Mouse (Mus musculus): ENCODE data around the gene Rcc2. TPM values are rescaled to one million over a fixed set of nuclear protein-coding genes. Genes with fewer than 3 reads are reported as not detected.

The Rcc2 gene
- polyA plus RNA-seq (2017; shearing (Covaris generic)) = 7.6 TPM

GRCm38 (mm10) chr4:140700269-140701018 is at the start of gene Rcc2:
Rcc2 (plus strand) TSS chr4:140700541.

DNA sequence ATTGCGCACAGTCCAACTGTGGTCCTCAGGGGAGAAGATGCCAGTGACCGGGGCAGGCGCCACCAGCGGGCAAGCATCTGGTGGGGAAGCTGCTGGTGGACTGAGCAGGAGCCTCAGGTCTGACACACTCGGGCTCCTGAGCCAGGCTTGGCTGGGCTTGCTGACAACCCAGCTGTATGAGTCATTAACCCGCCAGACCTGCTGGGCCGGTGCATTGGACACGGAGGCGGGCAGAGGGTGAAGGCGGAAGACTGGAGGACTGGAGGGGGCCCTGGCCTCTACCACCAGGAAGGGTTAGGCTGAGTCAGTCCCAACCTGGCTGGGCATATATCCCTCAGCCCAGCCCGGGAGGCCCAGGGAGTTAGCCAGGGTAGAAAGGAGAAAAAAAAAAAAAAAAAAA is 34.6 kb upstream of the Rcc2 start, which contains the start of gene Arhgef10l:
Gene Arhgef10l, minus strand, starts transcription at position 253 of the 400 bp plus-strand sequence.

GRCm38 (mm10) chr4:140742543-140742942 is 42.2 kb downstream of the Rcc2 start, which contains the start of gene Padi6:
Padi6 (minus strand) TSS chr4:140742643.

Other genes starting within 250 kb of the Rcc2 start
- 0.73 TPM for gene Arhgef10l, start 34.5 kb upstream of the Rcc2 start, polyA plus RNA-seq (2017; shearing (Covaris generic))
- not detected for gene Padi6, start 42.1 kb downstream of the Rcc2 start, polyA plus RNA-seq (2017; shearing (Covaris generic))
- gene Padi4, start 73.7 kb downstream of the Rcc2 start, polyA plus RNA-seq (2017; shearing (Covaris generic)) = 6.3 TPM
- 0.50 TPM for gene Padi3, start 110.1 kb downstream of the Rcc2 start, polyA plus RNA-seq (2017; shearing (Covaris generic))
- gene Padi1, start 145.2 kb downstream of the Rcc2 start, polyA plus RNA-seq (2017; shearing (Covaris generic)) = 0.42 TPM
- 20.6 TPM for gene Padi2, start 205.8 kb downstream of the Rcc2 start, polyA plus RNA-seq (2017; shearing (Covaris generic))